Mouse (Mus musculus): ENCODE data around the gene Gm11563. TPM values are rescaled to one million over a fixed set of nuclear protein-coding genes. Genes with fewer than 3 reads are reported as not detected.
"Not testable (repeated sequence)": the region's sequence is repeated elsewhere in the genome, so short reads cannot be mapped to it uniquely, and the experiment has no call there.

Gm11563 gene
- polyA plus RNA-seq, 1 experiment from 2014 or later, result not detected

DNA sequence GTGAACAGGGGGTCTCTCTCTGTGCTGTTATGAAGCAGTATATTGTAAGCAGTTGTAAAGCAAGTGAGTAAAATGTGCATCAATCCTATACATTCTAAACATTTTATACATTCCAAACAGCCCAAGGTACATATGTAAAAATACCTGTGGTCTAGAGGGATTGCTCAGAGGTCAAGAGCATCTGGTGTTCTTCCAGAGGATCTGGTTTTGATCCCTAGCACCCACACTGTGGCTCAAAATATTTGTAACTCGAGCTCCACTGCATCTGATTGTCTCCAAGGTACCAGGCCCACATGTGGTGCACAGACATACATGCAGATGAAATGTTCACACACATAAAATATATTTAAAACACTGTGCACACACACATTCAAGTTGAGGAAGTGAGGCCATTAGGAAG lies 17.8 kb downstream of the Gm11563 start:
- DNase-seq (ENCODE audit: low read depth, low spot score) (no peak), ATAC-seq (no peak)
- ChIA-PET CTCF (no interaction called here), POLR2A (no interaction called here)
- H3K27me3 ChIP-seq, result no peaks in the 10 kb centered on the region
- no peak for TF ChIP-seq CTCF (IDR thresholded peaks at IDR 0.05)
- in situ Hi-C loops (cut with MboI; ENCODE audit: low pct_unique_long_range_greater_than_20kb), result no loop called here

- no peaks in the 10 kb centered on the region for H3K27me3 ChIP-seq
- in situ Hi-C loops (cut with MboI; ENCODE audit: low pct_unique_long_range_greater_than_20kb), result no loop called here
- TF ChIP-seq CTCF (IDR thresholded peaks at IDR 0.05), result no peak
- POLR2A ChIA-PET, result no interaction called here
- no peak for ATAC-seq
- DNase-seq (ENCODE audit: low read depth, low spot score), result no peak
- CTCF ChIA-PET, result interaction anchor here (0.9 kb wide), 1 partner anchor 15 kb away, joined by 3 read pairs; no protein-coding TSS in a partner anchor
Observed at GRCm38 (mm10) chr11:99637086-99637485, 21.7 kb downstream of the Gm11563 start.

- no peak for TF ChIP-seq CTCF (IDR thresholded peaks at IDR 0.05)
- in situ Hi-C loops (cut with MboI; ENCODE audit: low pct_unique_long_range_greater_than_20kb), result no loop called here
- DNase-seq (ENCODE audit: low read depth, low spot score) (no peak), ATAC-seq (no peak)
- ChIA-PET POLR2A (no interaction called here), CTCF (no interaction called here)
- no peaks in the 10 kb centered on the region for H3K27me3 ChIP-seq
Observed at GRCm38 (mm10) chr11:99634653-99635134, 24.1 kb downstream of the Gm11563 start, which contains the start of gene Krtap4-2. TSS of gene Krtap4-2 (minus strand) at chr11:99635084.

DNA sequence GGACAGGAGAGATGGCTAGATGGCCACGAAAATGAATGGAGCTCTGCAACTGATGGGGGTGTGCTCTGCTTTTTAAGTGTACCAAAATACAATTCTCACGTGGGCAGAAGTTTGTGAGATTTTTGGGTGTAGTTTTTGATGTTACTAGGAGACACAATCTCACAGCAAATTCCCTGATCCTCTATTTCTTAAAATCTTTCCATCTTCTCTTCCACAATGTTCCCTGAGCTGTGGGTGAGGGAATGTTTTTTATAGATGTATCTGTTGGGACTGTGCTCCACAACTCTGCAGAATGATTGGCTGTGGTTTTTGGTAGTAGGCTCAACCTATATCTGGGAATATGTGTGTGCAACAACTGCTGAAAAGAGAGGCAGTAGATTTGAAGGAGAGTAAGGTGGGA lies 25.5 kb downstream of the Gm11563 start:
- in situ Hi-C loops (cut with MboI; ENCODE audit: low pct_unique_long_range_greater_than_20kb), result no loop called here
- ChIA-PET CTCF (no interaction called here), POLR2A (interaction anchor here (1.1 kb wide), 1 partner anchor 27 kb away, joined by 4 read pairs; no protein-coding TSS in a partner anchor)
- no peak for DNase-seq (ENCODE audit: low read depth, low spot score)
- TF ChIP-seq CTCF (IDR thresholded peaks at IDR 0.05), result no peak
- H3K27me3 ChIP-seq, result no peaks in the 10 kb centered on the region
- ATAC-seq, result no peak

DNA sequence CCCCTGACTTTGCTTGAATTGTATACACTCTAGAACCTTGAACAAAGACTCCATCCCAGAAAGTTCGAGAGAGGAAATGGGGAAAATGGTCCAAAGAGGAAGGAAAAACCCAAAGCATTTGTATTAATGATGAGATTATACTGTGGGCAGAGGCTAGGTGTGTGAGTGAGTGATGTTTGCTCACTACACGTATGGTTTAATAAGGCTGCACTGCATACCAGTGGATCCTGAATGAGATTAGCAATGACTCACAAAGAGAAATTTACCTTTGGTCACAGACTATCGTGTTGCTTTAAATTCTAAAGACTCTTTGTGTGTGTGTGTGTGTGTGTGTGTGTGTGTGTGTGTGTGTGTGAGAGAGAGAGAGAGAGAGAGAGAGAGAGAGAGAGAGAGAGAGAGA lies 27.9 kb downstream of the Gm11563 start:
- no peak for DNase-seq (ENCODE audit: low read depth, low spot score)
- POLR2A ChIA-PET, result no interaction called here
- no peaks in the 10 kb centered on the region for H3K27me3 ChIP-seq
- no peak for ATAC-seq
- CTCF ChIA-PET, result no interaction called here
- TF ChIP-seq CTCF (IDR thresholded peaks at IDR 0.05), result no peak
- in situ Hi-C loops (cut with MboI; ENCODE audit: low pct_unique_long_range_greater_than_20kb), result no loop called here

GRCm38 (mm10) chr11:99628138-99628537 lies 30.6 kb downstream of the Gm11563 start, which contains the start of gene Krtap4-1:
TSS of gene Krtap4-1 (minus strand) at chr11:99628238.
- no peaks in the 10 kb centered on the region for H3K27me3 ChIP-seq
- ATAC-seq (no peak), DNase-seq (ENCODE audit: low read depth, low spot score) (no peak)
- ChIA-PET POLR2A (no interaction called here), CTCF (no interaction called here)
- in situ Hi-C loops (cut with MboI; ENCODE audit: low pct_unique_long_range_greater_than_20kb), result no loop called here
- TF ChIP-seq CTCF (IDR thresholded peaks at IDR 0.05), result no peak

GRCm38 (mm10) chr11:99620335-99620734 lies 38.4 kb downstream of the Gm11563 start, which contains the start of gene Gm11562:
TSS of gene Gm11562 (minus strand) at chr11:99620435.
- DNase-seq (ENCODE audit: low read depth, low spot score) (no peak), ATAC-seq (peak; percentile 17)
- POLR2A ChIA-PET, result no interaction called here
- CTCF ChIA-PET, result interaction anchor here (1.0 kb wide), 1 partner anchor 41 kb away, joined by 3 read pairs; no protein-coding TSS in a partner anchor
- in situ Hi-C loops (cut with MboI; ENCODE audit: low pct_unique_long_range_greater_than_20kb), result no loop called here
- no peaks in the 10 kb centered on the region for H3K27me3 ChIP-seq
- TF ChIP-seq CTCF (IDR thresholded peaks at IDR 0.05), result no peak

GRCm38 (mm10) chr11:99614796-99615363 lies 43.9 kb downstream of the Gm11563 start, which contains the start of gene Krtap2-4:
TSS of gene Krtap2-4 (minus strand) at chr11:99614846.
- H3K27me3 ChIP-seq, result no peaks in the 10 kb centered on the region
- POLR2A ChIA-PET, result no interaction called here
- ATAC-seq, result no peak
- in situ Hi-C loops (cut with MboI; ENCODE audit: low pct_unique_long_range_greater_than_20kb), result no loop called here
- DNase-seq (ENCODE audit: low read depth, low spot score), result no peak
- CTCF ChIA-PET, result no interaction called here
- no peak for TF ChIP-seq CTCF (IDR thresholded peaks at IDR 0.05)

DNA sequence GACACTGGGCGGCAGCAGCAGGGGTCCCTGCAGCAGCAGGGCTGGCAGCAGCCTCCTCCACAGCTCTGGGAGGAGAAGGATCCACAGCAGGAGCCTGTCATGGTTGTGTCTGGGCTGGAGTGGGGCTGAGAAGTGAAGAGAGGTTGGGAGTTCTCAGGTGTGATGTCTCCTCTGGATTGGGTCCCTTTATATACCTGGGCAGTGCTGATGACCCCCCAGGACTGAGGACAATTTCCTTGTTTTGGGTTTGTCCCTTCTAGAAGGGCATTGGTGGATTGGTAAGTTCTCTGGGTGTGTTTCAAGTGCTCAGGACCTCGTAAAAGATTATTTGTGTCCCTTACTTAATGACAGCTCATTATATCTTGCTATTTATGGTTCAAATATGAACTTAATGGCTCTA lies 48.7 kb downstream of the Gm11563 start, which contains the start of gene Gm11937:
Gene Gm11937 (minus strand): TSS at position 101 of the 400 bp plus-strand sequence.
- DNase-seq (ENCODE audit: low read depth, low spot score); H3K27me3 ChIP-seq; ATAC-seq; POLR2A ChIA-PET; in situ Hi-C loops (cut with MboI; ENCODE audit: low pct_unique_long_range_greater_than_20kb); CTCF ChIA-PET: not testable (repeated sequence)

DNA sequence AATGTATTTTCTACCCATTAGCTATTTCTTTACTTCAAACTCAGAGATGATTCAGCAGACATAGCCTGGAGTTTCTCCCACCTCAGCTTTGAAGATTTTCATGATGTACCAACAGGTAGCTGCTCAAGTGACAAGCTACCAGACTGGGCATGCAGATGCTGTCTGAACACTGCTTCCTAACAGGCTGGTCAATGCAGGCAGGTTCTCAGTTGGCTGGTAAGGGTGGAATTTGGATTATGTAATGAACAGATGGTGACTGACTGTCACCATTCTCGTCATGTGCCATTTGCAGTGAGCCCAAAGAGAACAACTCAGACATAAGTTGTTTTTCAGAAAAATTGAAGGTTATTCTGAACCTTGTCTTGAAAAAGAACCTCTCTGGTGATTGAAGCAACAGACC lies 49.6 kb downstream of the Gm11563 start:
- POLR2A ChIA-PET, result no interaction called here
- CTCF ChIA-PET, result no interaction called here
- TF ChIP-seq CTCF (IDR thresholded peaks at IDR 0.05), result no peak
- in situ Hi-C loops (cut with MboI; ENCODE audit: low pct_unique_long_range_greater_than_20kb), result no loop called here
- H3K27me3 ChIP-seq, result no peaks in the 10 kb centered on the region
- ATAC-seq, result no peak
- DNase-seq (ENCODE audit: low read depth, low spot score), result no peak

Other genes with a start within 250 kb of the Gm11563 start
- gene Krt12, start 236.7 kb downstream of the Gm11563 start, polyA plus RNA-seq (2021), result not detected
- gene Krt20, start 220.8 kb downstream of the Gm11563 start, polyA plus RNA-seq (2021), result not detected
- 0.09 TPM for gene Krt23, start 165.8 kb downstream of the Gm11563 start, polyA plus RNA-seq (2021)
- 0.08 TPM for gene Krt39, start 137.6 kb downstream of the Gm11563 start, polyA plus RNA-seq (2021)
- gene Krt40, start 115.8 kb downstream of the Gm11563 start, polyA plus RNA-seq (2021), result not detected
- gene Krtap3-3, start 108.1 kb downstream of the Gm11563 start, polyA plus RNA-seq (2021), result not detected
- gene Krtap3-2, start 102.1 kb downstream of the Gm11563 start, polyA plus RNA-seq (2021), result not detected
- gene Gm11939, start 99.5 kb downstream of the Gm11563 start, polyA plus RNA-seq (2021), result not detected
- not detected for gene Krtap3-1, start 92.3 kb downstream of the Gm11563 start, polyA plus RNA-seq (2021)
- not detected for gene Krtap1-5, start 77.9 kb downstream of the Gm11563 start, polyA plus RNA-seq (2021)
- gene Krtap1-4, start 75.3 kb downstream of the Gm11563 start, polyA plus RNA-seq (2021), result not detected
- not detected for gene Krtap1-3, start 67.6 kb downstream of the Gm11563 start, polyA plus RNA-seq (2021)
- not detected for gene Krtap9-3, start 60.9 kb downstream of the Gm11563 start, polyA plus RNA-seq (2021)
- gene Gm11938, start 55.7 kb downstream of the Gm11563 start, polyA plus RNA-seq (2021), result not detected
- not detected for gene Gm11937, start 48.8 kb downstream of the Gm11563 start, polyA plus RNA-seq (2021)
- not detected for gene Krtap2-4, start 44.1 kb downstream of the Gm11563 start, polyA plus RNA-seq (2021)
- gene Gm11562, start 38.5 kb downstream of the Gm11563 start, polyA plus RNA-seq (2021), result not detected
- gene Krtap4-1, start 30.7 kb downstream of the Gm11563 start, polyA plus RNA-seq (2021), result not detected
- not detected for gene Krtap4-2, start 23.9 kb downstream of the Gm11563 start, polyA plus RNA-seq (2021)
- gene Krtap4-7, start 14.9 kb downstream of the Gm11563 start, polyA plus RNA-seq (2021), result not detected
- not detected for gene Gm11555, start 8.7 kb downstream of the Gm11563 start, polyA plus RNA-seq (2021)
- not detected for gene Krtap4-6, start 7.0 kb upstream of the Gm11563 start, polyA plus RNA-seq (2021)
- not detected for gene Gm14190, start 31.8 kb upstream of the Gm11563 start, polyA plus RNA-seq (2021)
- gene Gm14180, start 75.3 kb upstream of the Gm11563 start, polyA plus RNA-seq (2021), result not detected
- not detected for gene Gm11595, start 114.0 kb upstream of the Gm11563 start, polyA plus RNA-seq (2021)
- gene Krtap4-8, start 121.7 kb upstream of the Gm11563 start, polyA plus RNA-seq (2021), result 0.06 TPM
- gene Krtap4-9, start 126.2 kb upstream of the Gm11563 start, polyA plus RNA-seq (2021), result not detected
- gene Gm11596, start 134.5 kb upstream of the Gm11563 start, polyA plus RNA-seq (2021), result not detected
- not detected for gene Gm11569, start 140.0 kb upstream of the Gm11563 start, polyA plus RNA-seq (2021)
- not detected for gene Gm11554, start 145.5 kb upstream of the Gm11563 start, polyA plus RNA-seq (2021)
- not detected for gene Krtap4-13, start 150.9 kb upstream of the Gm11563 start, polyA plus RNA-seq (2021)
- gene Gm11564, start 156.7 kb upstream of the Gm11563 start, polyA plus RNA-seq (2021), result not detected
- gene 2300003K06Rik, start 179.1 kb upstream of the Gm11563 start, polyA plus RNA-seq (2021), result not detected
- gene Krtap4-16, start 192.6 kb upstream of the Gm11563 start, polyA plus RNA-seq (2021), result not detected
- gene Gm11568, start 199.0 kb upstream of the Gm11563 start, polyA plus RNA-seq (2021), result not detected
- gene Gm11559, start 205.5 kb upstream of the Gm11563 start, polyA plus RNA-seq (2021), result not detected
- not detected for gene Krtap9-1, start 214.4 kb upstream of the Gm11563 start, polyA plus RNA-seq (2021)
- not detected for gene Gm11567, start 220.2 kb upstream of the Gm11563 start, polyA plus RNA-seq (2021)
- not detected for gene Krtap31-1, start 249.0 kb upstream of the Gm11563 start, polyA plus RNA-seq (2021)